Mouse (Mus musculus): Measurements from ENCODE around the gene Fhod1. TPM values are rescaled to one million over a fixed set of nuclear protein-coding genes. Genes with fewer than 3 reads are reported as not detected.

The Fhod1 gene
- total and polyA plus RNA-seq, 3 experiments: 2.5 to 10.9 TPM; not detected in 1

- TF ChIP-seq TCF12 (IDR thresholded peaks at IDR 0.05; ENCODE audit: low read depth, low read length) (peak; percentile 68), TBP (IDR thresholded peaks at IDR 0.05; ENCODE audit: low read depth, low read length) (peak; percentile 95), KAT2A (conservative IDR thresholded peaks at IDR 0.05; ENCODE audit: low read depth, low read length) (no peak; the same call in 1 of the 2 replicates), E2F4 (IDR thresholded peaks at IDR 0.05; ENCODE audit: borderline replicate concordance, low read depth, low read length) (0 out of 2 replicates have a peak, but pooled peaks have one; percentile 15), USF1 (IDR thresholded peaks at IDR 0.05; ENCODE audit: low read depth, low read length) (peak; percentile 51), ELF1 (IDR thresholded peaks at IDR 0.05; ENCODE audit: low read depth, low read length) (peak; percentile 75), MEF2A (IDR thresholded peaks at IDR 0.05; ENCODE audit: extremely low read depth, insufficient replicate concordance, low read depth, low read length, poor library complexity, severe bottlenecking) (no peak), ETS1 (IDR thresholded peaks at IDR 0.05; ENCODE audit: low read depth, low read length) (peak; percentile 9; the same call in 1 of the 2 replicates), CTCF (IDR thresholded peaks at IDR 0.05 in 2 of 3, conservative IDR thresholded peaks at IDR 0.05 in 1 of 3; ENCODE audit: control insufficient read depth in 1 of 3, insufficient read depth in 1 of 3, low read depth in 2 of 3, low read length in 3 of 3, poor library complexity in 1 of 3, severe bottlenecking in 1 of 3) (0 out of 6 replicates have a peak, but pooled peaks of 1 of the 3 experiments have one; percentile 7)
Observed at GRCm38 (mm10) chr8:105288958-105289732, 58.6 kb downstream of the Fhod1 start (continued).

- peak; percentile 58 for DNase-seq (ENCODE audit: low read depth, low spot score)
- TF ChIP-seq SMC3 (IDR thresholded peaks at IDR 0.05; ENCODE audit: low read depth, low read length) (peak; percentile 36), HCFC1 (IDR thresholded peaks at IDR 0.05; ENCODE audit: low read depth, low read length) (no peak), CHD2 (IDR thresholded peaks at IDR 0.05; ENCODE audit: low read length) (no peak), RCOR1 (IDR thresholded peaks at IDR 0.05; ENCODE audit: low read depth, low read length) (no peak), MAX (IDR thresholded peaks at IDR 0.05; ENCODE audit: low read length) (no peak), MYB (IDR thresholded peaks at IDR 0.05; ENCODE audit: low read depth, low read length) (no peak), NRF1 (IDR thresholded peaks at IDR 0.05; ENCODE audit: insufficient read depth, low read depth, low read length, poor library complexity, severe bottlenecking) (no peak), TCF12 (IDR thresholded peaks at IDR 0.05; ENCODE audit: low read depth, low read length) (no peak), SIN3A (IDR thresholded peaks at IDR 0.05; ENCODE audit: low read length) (no peak; the same call in 1 of the 2 replicates), MAZ (IDR thresholded peaks at IDR 0.05; ENCODE audit: low read depth, low read length) (0 out of 2 replicates have a peak, but pooled peaks have one; percentile 14), TBP (IDR thresholded peaks at IDR 0.05; ENCODE audit: low read depth, low read length) (no peak), NELFE (IDR thresholded peaks at IDR 0.05; ENCODE audit: low read depth, low read length) (no peak), CTCF (IDR thresholded peaks at IDR 0.05 in 2 of 3, conservative IDR thresholded peaks at IDR 0.05 in 1 of 3; ENCODE audit: control insufficient read depth in 1 of 3, insufficient read depth in 1 of 3, low read depth in 2 of 3, low read length in 3 of 3, poor library complexity in 1 of 3, severe bottlenecking in 1 of 3) (peak; percentile 9 to 20 (median 19); a peak in 2 of 6 replicates), ZC3H11A (IDR thresholded peaks at IDR 0.05; ENCODE audit: low read depth, low read length) (no peak), MYC (IDR thresholded peaks at IDR 0.05; ENCODE audit: low read depth, low read length) (no peak), USF1 (IDR thresholded peaks at IDR 0.05; ENCODE audit: low read depth, low read length) (no peak), POLR2A (IDR thresholded peaks at IDR 0.05; ENCODE audit: control insufficient read depth in 1 of 2, insufficient read depth in 1 of 2, low read depth in 1 of 2, low read length in 2 of 2, poor library complexity in 1 of 2) (no peak), POLR2AphosphoS5 (IDR thresholded peaks at IDR 0.05; ENCODE audit: borderline replicate concordance, low read depth, low read length) (no peak), CHD1 (IDR thresholded peaks at IDR 0.05; ENCODE audit: low read depth, low read length) (no peak), JUND (IDR thresholded peaks at IDR 0.05; ENCODE audit: low read depth, low read length) (no peak), POLR2AphosphoS2 (IDR thresholded peaks at IDR 0.05; ENCODE audit: low read length) (no peak), USF2 (IDR thresholded peaks at IDR 0.05; ENCODE audit: borderline replicate concordance in 1 of 2, insufficient read depth in 1 of 2, low read depth in 1 of 2, low read length in 2 of 2) (no peak), RAD21 (IDR thresholded peaks at IDR 0.05; ENCODE audit: low read depth, low read length) (no peak; the same call in 1 of the 2 replicates), EP300 (IDR thresholded peaks at IDR 0.05; ENCODE audit: low read depth in 1 of 2, low read length in 2 of 2) (no peak), ZMIZ1 (IDR thresholded peaks at IDR 0.05; ENCODE audit: low read depth, low read length) (no peak)
- Histone ChIP-seq H3K36me3 (ENCODE audit: control insufficient read depth in 1 of 2, insufficient read depth in 2 of 2, low read length in 2 of 2) (peaks cover 0 to 6% of the 10 kb centered on the region in 2 experiments; a peak in 2 of 4 replicates), H3K27me3 (ENCODE audit: control insufficient read depth in 1 of 2, insufficient read depth in 2 of 2, low read length in 2 of 2) (no peaks in the 10 kb centered on the region), H3K27ac (ENCODE audit: control insufficient read depth, low read depth, low read length) (no peak overlapping the region; the same call in 1 of the 2 replicates), H3K9me3 (replicated peaks; ENCODE audit: insufficient read depth, low read length) (no peaks in the 10 kb centered on the region), H3K79me2 (ENCODE audit: control insufficient read depth, insufficient read depth, low read length, poor library complexity) (peaks cover 3% of the 10 kb centered on the region), H3K9ac (ENCODE audit: control insufficient read depth, low read depth, low read length, poor library complexity, severe bottlenecking) (peak overlapping the region; percentile 59), H3K4me1 (ENCODE audit: control insufficient read depth in 1 of 2, insufficient read depth in 2 of 2, low read length in 2 of 2) (peaks cover 4 to 20% of the 10 kb centered on the region in 2 experiments; a peak in 3 of 4 replicates), H3K4me3 (ENCODE audit: control insufficient read depth in 1 of 2, insufficient read depth in 1 of 2, low read depth in 2 of 2, low read length in 2 of 2) (peak overlapping the region; percentile 70 to 86)
Observed at GRCm38 (mm10) chr8:105288231-105288630, 59.5 kb downstream of the Fhod1 start.
